Mouse (Mus musculus) embryonic fibroblast, embryonic 13.5 days (primary cell): ENCODE measurements at regions not wholly inside any gene's neighbourhood (a gene's known extent, or its start where the extent isn't known, plus 50 kb on each side); places are given as distances from the start of the nearest gene placed in this dataset.

ENCODE experiments used
- H3K27ac ChIP-seq: 2 replicates; pipeline ENCODE4 v1.5.1; 2012; ENCODE audit warnings: low read length, control low read depth, inconsistent platforms; ENCODE audit not compliant: insufficient read depth
- H3K4me1 ChIP-seq: 2 replicates; pipeline ENCODE4 v1.6.1; 2011; ENCODE audit warnings: low read length; ENCODE audit not compliant: control insufficient read depth, insufficient read depth
- H3K4me3 ChIP-seq: 2 replicates; pipeline ENCODE4 v1.5.1; 2011; ENCODE audit warnings: mild to moderate bottlenecking, control low read depth, low read length; ENCODE audit not compliant: insufficient read depth
- CTCF ChIP-seq: IDR thresholded peaks from 2 replicates; pipeline ENCODE4 v1.5.1; 2011; ENCODE audit warnings: mild to moderate bottlenecking, control low read depth, low read length, moderate library complexity, borderline replicate concordance; ENCODE audit not compliant: insufficient read depth
- POLR2A ChIP-seq: IDR thresholded peaks from 2 replicates; pipeline ENCODE4 v1.6.1; 2011; ENCODE audit warnings: low read depth, mild to moderate bottlenecking, control low read depth, low read length, moderate library complexity

GRCm38 (mm10) chr2:148580286-148580966 lies 92.0 kb upstream of the Nxt1 start:
- no peak overlapping the region for H3K4me3 ChIP-seq
- no peak overlapping the region for H3K27ac ChIP-seq
- H3K4me1 ChIP-seq = no peaks in the 10 kb centered on the region
- no peak for TF ChIP-seq POLR2A
- TF ChIP-seq CTCF = peak; percentile 31; the same call in 1 of the 2 replicates

GRCm38 (mm10) chr2:148579564-148579963 lies 92.8 kb upstream of the Nxt1 start:
- Histone ChIP-seq H3K4me3 (no peak overlapping the region), H3K27ac (no peak overlapping the region), H3K4me1 (no peaks in the 10 kb centered on the region)
- no peak for TF ChIP-seq POLR2A
- TF ChIP-seq CTCF = no peak

- Histone ChIP-seq H3K4me3 (no peak overlapping the region), H3K4me1 (no peaks in the 10 kb centered on the region), H3K27ac (no peak overlapping the region)
- TF ChIP-seq CTCF (no peak), POLR2A (no peak)
Measured at GRCm38 (mm10) chr2:148579027-148579426, 93.4 kb upstream of the Nxt1 start.

- Histone ChIP-seq H3K4me1 (no peaks in the 10 kb centered on the region), H3K27ac (no peak overlapping the region), H3K4me3 (no peak overlapping the region)
- no peak for TF ChIP-seq CTCF
- no peak for TF ChIP-seq POLR2A
Measured at GRCm38 (mm10) chr2:148578176-148578575, 94.2 kb upstream of the Nxt1 start.

- no peak overlapping the region for H3K27ac ChIP-seq
- H3K4me3 ChIP-seq = no peak overlapping the region
- peaks cover 5% of the 10 kb centered on the region for H3K4me1 ChIP-seq
- TF ChIP-seq CTCF (no peak), POLR2A (no peak)
Measured at GRCm38 (mm10) chr2:148575433-148575832, 97.0 kb upstream of the Nxt1 start.

- TF ChIP-seq POLR2A (no peak), CTCF (peak; percentile 58; the same call in 1 of the 2 replicates)
- Histone ChIP-seq H3K4me3 (no peak overlapping the region), H3K4me1 (peaks cover 8% of the 10 kb centered on the region), H3K27ac (0 out of 2 replicates have a peak overlapping the region, but pooled peaks have one; percentile 11)
Measured at GRCm38 (mm10) chr2:148572165-148572564, 100.2 kb upstream of the Nxt1 start.

GRCm38 (mm10) chr2:148571616-148572015 lies 100.8 kb upstream of the Nxt1 start:
- H3K4me3 ChIP-seq = no peak overlapping the region
- no peak overlapping the region for H3K27ac ChIP-seq
- peaks cover 8% of the 10 kb centered on the region for H3K4me1 ChIP-seq
- TF ChIP-seq POLR2A (no peak), CTCF (no peak)

- Histone ChIP-seq H3K27ac (no peak overlapping the region), H3K4me3 (no peak overlapping the region), H3K4me1 (peaks cover 8% of the 10 kb centered on the region)
- no peak for TF ChIP-seq POLR2A
- TF ChIP-seq CTCF = no peak
Measured at GRCm38 (mm10) chr2:148571018-148571417, 101.4 kb upstream of the Nxt1 start.

- peaks cover 8% of the 10 kb centered on the region for H3K4me1 ChIP-seq
- H3K27ac ChIP-seq = no peak overlapping the region
- no peak overlapping the region for H3K4me3 ChIP-seq
- no peak for TF ChIP-seq CTCF
- TF ChIP-seq POLR2A = no peak
Measured at GRCm38 (mm10) chr2:148567930-148568481, 104.4 kb upstream of the Nxt1 start.

GRCm38 (mm10) chr2:148563390-148563789 lies 109.0 kb upstream of the Nxt1 start:
- no peak overlapping the region for H3K4me3 ChIP-seq
- H3K4me1 ChIP-seq = no peaks in the 10 kb centered on the region
- no peak overlapping the region for H3K27ac ChIP-seq
- no peak for TF ChIP-seq CTCF
- no peak for TF ChIP-seq POLR2A

- Histone ChIP-seq H3K27ac (no peak overlapping the region), H3K4me3 (no peak overlapping the region), H3K4me1 (no peaks in the 10 kb centered on the region)
- TF ChIP-seq CTCF = no peak
- TF ChIP-seq POLR2A = no peak
Measured at GRCm38 (mm10) chr2:148562041-148562440, 110.4 kb upstream of the Nxt1 start.
